Mouse (Mus musculus): ENCODE data around the gene Fam135a. TPM values are rescaled to one million over a fixed set of nuclear protein-coding genes. Genes with fewer than 3 reads are reported as not detected.
A peak's percentile ranks its signal among the peaks of the same experiment; 100 is the strongest.

The Fam135a gene
- polyA plus RNA-seq, 1 experiment: 6.5 TPM

GRCm38 (mm10) chr1:24010016-24010415, 90.1 kb downstream of the Fam135a start:
- no peak for TF ChIP-seq TCF3 (IDR thresholded peaks at IDR 0.05; ENCODE audit: insufficient read length, low read depth)
- TF ChIP-seq MAX (IDR thresholded peaks at IDR 0.05; ENCODE audit: low read depth): no peak
- TF ChIP-seq POLR2A (IDR thresholded peaks at IDR 0.05; ENCODE audit: insufficient read length, low read depth): no peak
- no peak for TF ChIP-seq USF1 (IDR thresholded peaks at IDR 0.05; ENCODE audit: low read depth)
- no peak for TF ChIP-seq MYOD1 (IDR thresholded peaks at IDR 0.05; ENCODE audit: control insufficient read depth in 1 of 3, insufficient read length in 2 of 3, low read depth in 2 of 3)
- no peak for TF ChIP-seq REST (IDR thresholded peaks at IDR 0.05; ENCODE audit: insufficient read depth, insufficient read length)
- TF ChIP-seq TCF12 (IDR thresholded peaks at IDR 0.05; ENCODE audit: insufficient read depth, poor library complexity, severe bottlenecking): no peak
- TF ChIP-seq CEBPB (IDR thresholded peaks at IDR 0.05; ENCODE audit: insufficient read depth, poor library complexity, severe bottlenecking): no peak
- no peak for TF ChIP-seq E2F4 (IDR thresholded peaks at IDR 0.05; ENCODE audit: insufficient read depth)
- TF ChIP-seq SRF (IDR thresholded peaks at IDR 0.05; ENCODE audit: control insufficient read depth, insufficient read length, low read depth): no peak
- TF ChIP-seq MYOG (IDR thresholded peaks at IDR 0.05; ENCODE audit: control insufficient read depth in 1 of 3, insufficient read depth in 1 of 3, insufficient read length in 2 of 3, low read depth in 2 of 3): no peak
- no peak for TF ChIP-seq POLR2AphosphoS2 (IDR thresholded peaks at IDR 0.05; ENCODE audit: insufficient read length, low read depth)
- Histone ChIP-seq H3K4me2 (ENCODE audit: low read depth) (no peak overlapping the region), H3K4me3 (no peak overlapping the region), H3K79me2 (ENCODE audit: control insufficient read depth, insufficient read depth) (no peaks in the 10 kb centered on the region), H3K27me3 (ENCODE audit: control insufficient read depth, insufficient read depth, insufficient read length) (no peaks in the 10 kb centered on the region), H3K36me3 (ENCODE audit: control insufficient read depth, insufficient read depth) (peaks cover 12% of the 10 kb centered on the region), H3ac (ENCODE audit: control insufficient read depth, insufficient read length) (no peak overlapping the region)

- H3ac ChIP-seq (ENCODE audit: control insufficient read depth, insufficient read length): no peak overlapping the region
- H3K36me3 ChIP-seq (ENCODE audit: control insufficient read depth, insufficient read depth): peaks cover 3% of the 10 kb centered on the region
- H3K4me3 ChIP-seq: no peak overlapping the region
- H3K4me2 ChIP-seq (ENCODE audit: low read depth): no peak overlapping the region
- no peaks in the 10 kb centered on the region for H3K79me2 ChIP-seq (ENCODE audit: control insufficient read depth, insufficient read depth)
- TF ChIP-seq CEBPB (IDR thresholded peaks at IDR 0.05; ENCODE audit: insufficient read depth, poor library complexity, severe bottlenecking): no peak
- H3K27me3 ChIP-seq (ENCODE audit: control insufficient read depth, insufficient read depth, insufficient read length): no peaks in the 10 kb centered on the region
Observed at GRCm38 (mm10) chr1:24007621-24008020, 92.5 kb downstream of the Fam135a start.

GRCm38 (mm10) chr1:24005070-24005804, 94.9 kb downstream of the Fam135a start, which contains the start of gene Sdhaf4:
Gene Sdhaf4, minus strand, starts transcription at chr1:24005656.
- Histone ChIP-seq H3K79me2 (ENCODE audit: control insufficient read depth, insufficient read depth) (no peaks in the 10 kb centered on the region), H3K36me3 (ENCODE audit: control insufficient read depth, insufficient read depth) (no peaks in the 10 kb centered on the region), H3K4me2 (ENCODE audit: low read depth) (peak within 1 kb of the TSS; percentile 80), H3ac (ENCODE audit: control insufficient read depth, insufficient read length) (peak within 1 kb of the TSS; percentile 58), H3K4me3 (peak within 1 kb of the TSS; percentile 48), H3K27me3 (ENCODE audit: control insufficient read depth, insufficient read depth, insufficient read length) (no peaks in the 10 kb centered on the region)
- TF ChIP-seq USF1 (IDR thresholded peaks at IDR 0.05; ENCODE audit: low read depth) (no peak), POLR2AphosphoS2 (IDR thresholded peaks at IDR 0.05; ENCODE audit: insufficient read length, low read depth) (peak; percentile 72), POLR2A (IDR thresholded peaks at IDR 0.05; ENCODE audit: insufficient read length, low read depth) (peak; percentile 72)

GRCm38 (mm10) chr1:23999318-23999717, 100.8 kb downstream of the Fam135a start:
- H3K36me3 ChIP-seq (ENCODE audit: control insufficient read depth, insufficient read depth): no peaks in the 10 kb centered on the region
- H3K27me3 ChIP-seq (ENCODE audit: control insufficient read depth, insufficient read depth, insufficient read length): no peaks in the 10 kb centered on the region
- TF ChIP-seq REST (IDR thresholded peaks at IDR 0.05; ENCODE audit: insufficient read depth, insufficient read length): no peak
- no peak for TF ChIP-seq MYOG (IDR thresholded peaks at IDR 0.05; ENCODE audit: control insufficient read depth in 1 of 3, insufficient read depth in 1 of 3, insufficient read length in 2 of 3, low read depth in 2 of 3)
- no peak for TF ChIP-seq POLR2AphosphoS2 (IDR thresholded peaks at IDR 0.05; ENCODE audit: insufficient read length, low read depth)
- TF ChIP-seq CEBPB (IDR thresholded peaks at IDR 0.05; ENCODE audit: insufficient read depth, poor library complexity, severe bottlenecking): no peak
- TF ChIP-seq TCF12 (IDR thresholded peaks at IDR 0.05; ENCODE audit: insufficient read depth, poor library complexity, severe bottlenecking): no peak
- TF ChIP-seq POLR2A (IDR thresholded peaks at IDR 0.05; ENCODE audit: insufficient read length, low read depth): no peak
- TF ChIP-seq E2F4 (IDR thresholded peaks at IDR 0.05; ENCODE audit: insufficient read depth): no peak
- no peak for TF ChIP-seq MAX (IDR thresholded peaks at IDR 0.05; ENCODE audit: low read depth)
- no peak overlapping the region for H3K4me3 ChIP-seq
- H3K4me2 ChIP-seq (ENCODE audit: low read depth): no peak overlapping the region
- no peak overlapping the region for H3ac ChIP-seq (ENCODE audit: control insufficient read depth, insufficient read length)
- H3K79me2 ChIP-seq (ENCODE audit: control insufficient read depth, insufficient read depth): no peaks in the 10 kb centered on the region

- H3K27me3 ChIP-seq (ENCODE audit: control insufficient read depth, insufficient read depth, insufficient read length): no peaks in the 10 kb centered on the region
- no peaks in the 10 kb centered on the region for H3K79me2 ChIP-seq (ENCODE audit: control insufficient read depth, insufficient read depth)
- TF ChIP-seq MYOD1 (IDR thresholded peaks at IDR 0.05; ENCODE audit: control insufficient read depth in 1 of 3, insufficient read length in 2 of 3, low read depth in 2 of 3) (no peak), POLR2AphosphoS2 (IDR thresholded peaks at IDR 0.05; ENCODE audit: insufficient read length, low read depth) (no peak), TCF12 (IDR thresholded peaks at IDR 0.05; ENCODE audit: insufficient read depth, poor library complexity, severe bottlenecking) (no peak), MAX (IDR thresholded peaks at IDR 0.05; ENCODE audit: low read depth) (no peak), REST (IDR thresholded peaks at IDR 0.05; ENCODE audit: insufficient read depth, insufficient read length) (no peak), E2F4 (IDR thresholded peaks at IDR 0.05; ENCODE audit: insufficient read depth) (no peak)
- no peak overlapping the region for H3K4me3 ChIP-seq
- no peak overlapping the region for H3ac ChIP-seq (ENCODE audit: control insufficient read depth, insufficient read length)
- no peaks in the 10 kb centered on the region for H3K36me3 ChIP-seq (ENCODE audit: control insufficient read depth, insufficient read depth)
- no peak overlapping the region for H3K4me2 ChIP-seq (ENCODE audit: low read depth)
Observed at GRCm38 (mm10) chr1:23998866-23999265, 101.3 kb downstream of the Fam135a start.
